Mouse (Mus musculus): ENCODE measurements around the gene Elmsan1.

DNA sequence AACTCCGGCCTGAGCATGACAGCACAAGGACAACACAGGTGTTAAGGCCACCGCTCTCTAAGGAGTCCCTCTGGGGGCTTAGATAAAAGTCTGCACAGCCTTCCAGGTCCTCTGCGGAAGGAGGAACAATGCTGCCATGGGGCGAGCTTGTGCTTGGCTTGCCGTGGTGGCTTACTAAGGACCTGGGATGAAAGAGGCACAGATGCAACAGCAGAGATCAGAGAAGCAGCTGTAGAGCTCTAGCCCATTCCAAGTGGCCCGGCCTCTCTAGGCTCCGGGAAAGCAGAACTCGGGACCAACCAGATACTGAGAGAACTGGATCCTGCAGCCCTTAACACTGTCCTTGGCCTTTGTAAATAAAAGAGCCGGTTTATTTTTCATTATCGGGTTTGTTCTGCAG lies 66.8 kb downstream of the Elmsan1 start:
- TF ChIP-seq CTCF (conservative IDR thresholded peaks at IDR 0.05; ENCODE audit: insufficient read depth, insufficient read length, low read depth, low read length) = no peak
- TF ChIP-seq POLR2A (IDR thresholded peaks at IDR 0.05; ENCODE audit: low read depth, low read length) = no peak

All from kidney, adult 2 months (tissue).